In the genomic region with DNA sequence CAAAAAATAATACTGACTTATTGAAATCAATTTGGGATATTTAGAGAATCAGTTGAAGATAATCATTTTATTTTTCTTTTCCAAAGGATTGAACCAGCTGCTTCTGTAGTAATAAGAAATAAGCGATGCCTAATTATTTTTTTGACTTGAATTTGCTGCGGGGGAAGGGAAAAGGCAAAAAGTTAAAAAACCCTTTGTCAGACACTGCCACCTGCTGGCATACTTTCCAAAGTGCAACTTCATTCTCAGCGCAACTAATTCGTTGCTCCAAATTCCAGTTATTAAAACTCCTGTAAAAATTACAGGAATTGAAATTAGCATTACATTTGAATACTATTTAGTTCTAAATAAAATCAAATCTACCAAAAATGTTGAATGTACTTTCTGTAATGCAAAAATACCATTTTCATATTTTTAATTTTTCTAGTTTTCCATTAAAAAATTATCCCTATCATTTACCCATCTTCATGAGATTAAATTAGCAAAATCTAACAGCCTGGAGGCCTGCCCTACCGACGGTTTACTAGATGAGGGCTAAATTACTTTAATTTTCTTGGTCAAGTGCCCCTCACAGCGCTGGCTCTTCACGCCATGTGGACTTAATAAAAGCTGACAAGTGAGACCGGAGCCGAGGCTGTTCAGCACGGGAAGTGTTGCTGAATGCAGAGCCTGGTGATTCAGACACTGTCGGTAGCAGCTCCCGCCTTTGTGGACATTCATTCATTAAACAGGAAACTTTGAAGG, we compare ENCODE assay signal across 9 mouse cellular contexts.
A peak's percentile ranks its signal among the peaks of the same experiment; 100 is the strongest.
DNase-seq lines count a peak whose midpoint lies in the region; ATAC-seq lines count a peak whose summit lies in the region.
"Had no signal": no experiment of that assay in that cellular context is flagged by ENCODE, and none has a peak within 500 bp of the region (broad histone marks: within the 10 kb centered on the region; RNA-seq: fewer than 3 reads in every experiment).

No protein-coding gene starts in this region.

- H3K4me1 ChIP-seq in hindbrain, embryonic 13.5 days (replicated peaks): peaks cover 6% of the 10 kb centered on the region; the same call in 1 of the 2 replicates
- H3K4me1 ChIP-seq in midbrain, embryonic 16.5 days (ENCODE audit: control insufficient read depth, insufficient read depth, low read length): no peaks in the 10 kb centered on the region

- no peak overlapping the region for H3K27ac ChIP-seq in hindbrain, embryonic 13.5 days
- H3K27ac ChIP-seq in midbrain, embryonic 16.5 days (ENCODE audit: low read length): no peak overlapping the region

- H3K4me2 ChIP-seq in hindbrain, embryonic 13.5 days: peak overlapping the region; percentile 21; the same call in 1 of the 2 replicates
- H3K4me2 ChIP-seq in midbrain, embryonic 16.5 days (ENCODE audit: low read length): peak overlapping the region; percentile 10; the same call in 1 of the 2 replicates

- H3K9ac ChIP-seq in hindbrain, embryonic 13.5 days: no peak overlapping the region
- H3K9ac ChIP-seq in midbrain, embryonic 16.5 days (ENCODE audit: low read depth, low read length): no peak overlapping the region

- H3K4me3 ChIP-seq in hindbrain, embryonic 13.5 days: no peak overlapping the region
- no peak overlapping the region for H3K4me3 ChIP-seq in midbrain, embryonic 16.5 days (ENCODE audit: low read depth, low read length)
- H3K4me3 ChIP-seq: erythroblast, embryonic 14.5 days had no signal

- H3K9me3 ChIP-seq in hindbrain, embryonic 13.5 days: no peaks in the 10 kb centered on the region
- H3K9me3 ChIP-seq in midbrain, embryonic 16.5 days (replicated peaks; ENCODE audit: control insufficient read depth, low read length, poor library complexity, severe bottlenecking): no peaks in the 10 kb centered on the region

- 0 out of 2 replicates have a peak, but pooled peaks cover 9% of the 10 kb centered on the region for H3K27me3 ChIP-seq in hindbrain, embryonic 13.5 days
- peaks cover 3% of the 10 kb centered on the region for H3K27me3 ChIP-seq in midbrain, embryonic 16.5 days (ENCODE audit: control insufficient read depth, insufficient read depth, low read depth, low read length)

- 9% methylated on average over 13 of the region's 13 CpGs for WGBS in hindbrain, embryonic 13.5 days
- 9% methylated on average over 13 of the region's 13 CpGs for WGBS in midbrain, embryonic 16.5 days

- no peak for ATAC-seq in hindbrain, embryonic 13.5 days (ENCODE audit: low FRiP score)
- 0 out of 2 replicates have a peak, but pooled peaks have one; percentile 32 for ATAC-seq in midbrain, embryonic 16.5 days

- no peaks in the 10 kb centered on the region for H3K36me3 ChIP-seq in hindbrain, embryonic 13.5 days
- no peaks in the 10 kb centered on the region for H3K36me3 ChIP-seq in midbrain, embryonic 16.5 days (ENCODE audit: control insufficient read depth, insufficient read depth, low read length)

- intact Hi-C loops in left cerebral cortex, postnatal 36 days (cut with DNase I): loop anchor here (5.0 to 10.0 kb wide), 2 partner anchors 315 to 463 kb away; no protein-coding TSS in a partner anchor

- DNase-seq in right cerebral cortex, adult 18-20 months: peak; percentile 46
- no peak for DNase-seq in right cerebral cortex, postnatal 36 days (ENCODE audit: low spot score in 2 of 2)
- DNase-seq in adrenal gland, postnatal 25 days: peak; percentile 49
- peak; percentile 20 for DNase-seq in fibroblast of lung, adult 2 months (ENCODE audit: low read depth)
- DNase-seq in left cerebral cortex, postnatal 36 days (ENCODE audit: low spot score in 2 of 2): peak; percentile 16 to 33
- DNase-seq in natural killer cell, adult 2 months (ENCODE audit: low spot score in 2 of 2): no peak

Comparison
In these comparisons a context has a peak if more than half of its experiments do, and no peak if none do; other contexts are left out.
1. DNase-seq: peak in right cerebral cortex, adult 18-20 months (single experiment), adrenal gland, postnatal 25 days (single experiment), fibroblast of lung, adult 2 months (single experiment) and left cerebral cortex, postnatal 36 days (2 of 2); none in right cerebral cortex, postnatal 36 days (0 of 2) and natural killer cell, adult 2 months (0 of 2).